Mouse (Mus musculus) lung, postnatal 0 days (tissue): ENCODE measurements at regions not wholly inside any gene's neighbourhood (a gene's known extent, or its start where the extent isn't known, plus 50 kb on each side); places are given as distances from the start of the nearest gene placed in this dataset.

ENCODE experiments used
- CTCF ChIP-seq: IDR thresholded peaks from 2 replicates; pipeline ENCODE4 v1.5.1; 2016; ENCODE audit warnings: antibody characterized with exemption, mild to moderate bottlenecking
- EP300 ChIP-seq: IDR thresholded peaks from 2 replicates; pipeline ENCODE4 v1.6.1; 2016; ENCODE audit warnings: antibody characterized with exemption, mild to moderate bottlenecking, control low read depth

GRCm38 (mm10) chr13:45325736-45326293, 63.7 kb upstream of the Mylip start:
- TF ChIP-seq EP300 = no peak
- no peak for TF ChIP-seq CTCF
